Mouse (Mus musculus) liver, embryonic 16.5 days (tissue): ENCODE measurements around the gene Ilf3. TPM values are rescaled to one million over a fixed set of nuclear protein-coding genes. Genes with fewer than 3 reads are reported as not detected.

Experiments used
- polyA plus RNA-seq: library from polyadenylated mRNA; unstranded; fragments of >200 nt; fragmentation: Nextera tagmentation; extraction: Ambion mirVana; gene quantifications from 2 replicates; pipeline ENCODE4 v1.2.1, GENCODE M21; 2015

The Ilf3 gene
- polyA plus RNA-seq, 1 experiment from 2014 or later, result 37.2 TPM

Other genes with a start within 250 kb of the Ilf3 start
- 8.0 and 8.9 TPM in 2 replicates for gene Tyk2, start 236.6 kb upstream of the Ilf3 start, polyA plus RNA-seq
- gene Cdc37, start 217.9 kb upstream of the Ilf3 start, polyA plus RNA-seq, result 104 and 106 TPM in 2 replicates
- 1.6 and 1.9 TPM in 2 replicates for gene Pde4a, start 202.2 kb upstream of the Ilf3 start, polyA plus RNA-seq
- gene Keap1, start 128.5 kb upstream of the Ilf3 start, polyA plus RNA-seq, result 26.2 and 27.7 TPM in 2 replicates
- 0.13 and 0.14 TPM in 2 replicates for gene S1pr5, start 119.4 kb upstream of the Ilf3 start, polyA plus RNA-seq
- gene Atg4d, start 102.6 kb upstream of the Ilf3 start, polyA plus RNA-seq, result 90.4 and 95.3 TPM in 2 replicates
- gene Kri1, start 79.9 kb upstream of the Ilf3 start, polyA plus RNA-seq, result 5.5 and 8.1 TPM in 2 replicates
- gene Cdkn2d, start 76.5 kb upstream of the Ilf3 start, polyA plus RNA-seq, result 120 and 128 TPM in 2 replicates
- gene Ap1m2, start 55.5 kb upstream of the Ilf3 start, polyA plus RNA-seq, result 0.08 and 1.1 TPM in 2 replicates
- 16.9 TPM in 2 replicates for gene Slc44a2, start 47.2 kb upstream of the Ilf3 start, polyA plus RNA-seq
- 14.6 and 15.8 TPM in 2 replicates for gene Qtrt1, start 44.0 kb downstream of the Ilf3 start, polyA plus RNA-seq
- gene Dnm2, start 57.0 kb downstream of the Ilf3 start, polyA plus RNA-seq, result 50.0 and 50.4 TPM in 2 replicates
- 27.3 and 29.8 TPM in 2 replicates for gene Tmed1, start 142.4 kb downstream of the Ilf3 start, polyA plus RNA-seq
- gene AB124611, start 158.3 kb downstream of the Ilf3 start, polyA plus RNA-seq, result 9.6 and 11.3 TPM in 2 replicates
- gene Carm1, start 179.0 kb downstream of the Ilf3 start, polyA plus RNA-seq, result 7.0 and 9.3 TPM in 2 replicates
- 13.9 and 14.1 TPM in 2 replicates for gene Timm29, start 224.9 kb downstream of the Ilf3 start, polyA plus RNA-seq
- 11.5 and 12.5 TPM in 2 replicates for gene Yipf2, start 225.0 kb downstream of the Ilf3 start, polyA plus RNA-seq
- 20.2 and 23.4 TPM in 2 replicates for gene Smarca4, start 248.3 kb downstream of the Ilf3 start, polyA plus RNA-seq